ENCODE assay signal across 22 mouse cellular contexts in the genomic region with DNA sequence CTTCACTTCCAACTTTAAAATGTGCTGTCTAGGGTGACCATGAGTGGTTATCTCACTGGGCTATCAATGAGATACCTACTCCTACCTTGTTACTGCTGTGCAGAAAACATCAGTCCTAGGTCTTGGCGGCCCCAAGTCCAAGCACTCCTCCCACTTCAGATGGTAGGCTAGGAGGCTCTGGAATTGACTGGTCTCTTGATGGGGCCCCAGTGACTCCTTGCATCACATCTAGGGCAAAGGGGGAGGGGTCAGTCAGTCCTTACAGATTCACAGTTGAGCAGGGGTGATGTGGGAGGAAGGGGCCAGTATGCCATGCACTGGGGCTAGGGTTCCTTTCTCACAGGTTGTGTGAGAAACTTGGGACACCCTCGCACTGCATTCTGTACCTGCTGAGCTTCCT.
DNase-seq lines count a peak whose midpoint lies in the region; ATAC-seq lines count a peak whose summit lies in the region.
"Had no signal": no experiment of that assay in that cellular context is flagged by ENCODE, and none has a peak within 500 bp of the region (broad histone marks: within the 10 kb centered on the region; RNA-seq: fewer than 3 reads in every experiment).

No protein-coding gene starts in this region.

- no peaks in the 10 kb centered on the region for H3K27me3 ChIP-seq in forebrain, embryonic 11.5 days (ENCODE audit: control insufficient read depth, insufficient read depth, low read length)
- H3K27me3 ChIP-seq in forebrain, embryonic 10.5 days (ENCODE audit: poor library complexity, severe bottlenecking) = no peaks in the 10 kb centered on the region
- H3K27me3 ChIP-seq in heart, embryonic 10.5 days (ENCODE audit: insufficient read depth, poor library complexity, severe bottlenecking) = no peaks in the 10 kb centered on the region
- peaks cover 17% of the 10 kb centered on the region for H3K27me3 ChIP-seq in megakaryocyte, embryonic 14.5 days (replicated peaks)
- H3K27me3 ChIP-seq: CH12.LX; embryonic facial prominence, embryonic 12.5 days; forebrain, embryonic 13.5 days; forebrain, embryonic 15.5 days; Patski had no signal

- no peaks in the 10 kb centered on the region for H3K36me3 ChIP-seq in forebrain, embryonic 11.5 days (ENCODE audit: control insufficient read depth, insufficient read depth, low read length)
- no peaks in the 10 kb centered on the region for H3K36me3 ChIP-seq in forebrain, embryonic 10.5 days (replicated peaks)
- no peaks in the 10 kb centered on the region for H3K36me3 ChIP-seq in heart, embryonic 10.5 days
- peaks cover 8% of the 10 kb centered on the region for H3K36me3 ChIP-seq in megakaryocyte, embryonic 14.5 days (replicated peaks; ENCODE audit: low read length)
- H3K36me3 ChIP-seq: embryonic facial prominence, embryonic 10.5 days; embryonic facial prominence, embryonic 12.5 days; forebrain, embryonic 15.5 days; G1E had no signal

- no peaks in the 10 kb centered on the region for H3K4me1 ChIP-seq in forebrain, embryonic 11.5 days (replicated peaks; ENCODE audit: control insufficient read depth, insufficient read depth, low read length)
- H3K4me1 ChIP-seq in forebrain, embryonic 10.5 days = no peaks in the 10 kb centered on the region
- H3K4me1 ChIP-seq in heart, embryonic 10.5 days = no peaks in the 10 kb centered on the region
- H3K4me1 ChIP-seq in megakaryocyte, embryonic 14.5 days = peaks cover 71% of the 10 kb centered on the region
- H3K4me1 ChIP-seq: embryonic facial prominence, embryonic 10.5 days; embryonic facial prominence, embryonic 12.5 days; forebrain, embryonic 13.5 days; forebrain, embryonic 15.5 days had no signal

- no peak overlapping the region for H3K4me3 ChIP-seq in forebrain, embryonic 11.5 days (ENCODE audit: low read depth, low read length)
- no peak overlapping the region for H3K4me3 ChIP-seq in forebrain, embryonic 10.5 days
- no peak overlapping the region for H3K4me3 ChIP-seq in heart, embryonic 10.5 days
- peak overlapping the region; percentile 29 for H3K4me3 ChIP-seq in megakaryocyte, embryonic 14.5 days (replicated peaks)
- H3K4me3 ChIP-seq: embryonic facial prominence, embryonic 10.5 days; embryonic facial prominence, embryonic 12.5 days; forebrain, embryonic 13.5 days; forebrain, embryonic 15.5 days had no signal

- H3K9ac ChIP-seq in forebrain, embryonic 11.5 days (ENCODE audit: low read length) = no peak overlapping the region
- H3K9ac ChIP-seq: embryonic facial prominence, embryonic 12.5 days; forebrain, embryonic 13.5 days; forebrain, embryonic 15.5 days; forebrain, postnatal 0 days had no signal

- H3K27ac ChIP-seq in forebrain, embryonic 11.5 days (ENCODE audit: low read depth, low read length) = no peak overlapping the region
- no peak overlapping the region for H3K27ac ChIP-seq in forebrain, embryonic 10.5 days
- H3K27ac ChIP-seq in heart, embryonic 10.5 days = no peak overlapping the region
- H3K27ac ChIP-seq: embryonic facial prominence, embryonic 10.5 days; embryonic facial prominence, embryonic 12.5 days; forebrain, embryonic 13.5 days; forebrain, embryonic 15.5 days had no signal

- peak; percentile 28 for DNase-seq in forebrain, embryonic 11.5 days (ENCODE audit: low spot score)
- DNase-seq in forebrain, embryonic 10.5 days (ENCODE audit: extremely low spot score, low spot score) = no peak
- peak; percentile 68 for DNase-seq in heart, embryonic 10.5 days (ENCODE audit: low spot score)
- no peak for DNase-seq in heart, adult 9 months (ENCODE audit: low spot score in 2 of 2)
- DNase-seq: adrenal gland, adult 8-10 months; adrenal gland, postnatal 14 days; adrenal gland, postnatal 36 days; B cell, adult 2 months; cerebellum, adult 11-12 months; cerebellum, adult 9-10 months; forebrain, postnatal 0 days had no signal

- ATAC-seq in forebrain, embryonic 11.5 days (replicated peaks; ENCODE audit: low FRiP score) = no peak
- no peak for ATAC-seq in megakaryocyte, adult 5-6 weeks (ENCODE audit: poor library complexity, severe bottlenecking)
- ATAC-seq: activated CD4-positive, CD25-positive, alpha-beta regulatory T cell, adult 4 months; CD4-positive, CD25-positive, alpha-beta regulatory T cell, adult 4 months; forebrain, embryonic 13.5 days; forebrain, embryonic 15.5 days; forebrain, postnatal 0 days; Patski had no signal

- H3K4me2 ChIP-seq in forebrain, embryonic 11.5 days (ENCODE audit: low read depth, low read length, severe bottlenecking) = no peak overlapping the region
- H3K4me2 ChIP-seq: embryonic facial prominence, embryonic 12.5 days; forebrain, embryonic 13.5 days; forebrain, embryonic 15.5 days had no signal

- H3K9me3 ChIP-seq in forebrain, embryonic 11.5 days (ENCODE audit: control insufficient read depth, low read length) = no peaks in the 10 kb centered on the region
- no peaks in the 10 kb centered on the region for H3K9me3 ChIP-seq in forebrain, embryonic 10.5 days
- H3K9me3 ChIP-seq in heart, embryonic 10.5 days = no peaks in the 10 kb centered on the region
- no peaks in the 10 kb centered on the region for H3K9me3 ChIP-seq in megakaryocyte, embryonic 14.5 days
- H3K9me3 ChIP-seq: embryonic facial prominence, embryonic 10.5 days; embryonic facial prominence, embryonic 12.5 days; forebrain, embryonic 13.5 days; forebrain, embryonic 15.5 days; G1E had no signal

- 87% methylated on average over 2 of the region's 2 CpGs for whole genome bisulfite sequencing in forebrain, embryonic 11.5 days
- WGBS in forebrain, embryonic 10.5 days = 98% methylated on average over 2 of the region's 2 CpGs
- 85% methylated on average over 2 of the region's 2 CpGs for WGBS in heart, embryonic 10.5 days

Comparison
In these comparisons a context has a peak if more than half of its experiments do, and no peak if none do; other contexts are left out.
1. DNase-seq: peak in forebrain, embryonic 11.5 days (single experiment) and heart, embryonic 10.5 days (single experiment); none in forebrain, embryonic 10.5 days (single experiment) and heart, adult 9 months (0 of 2).